8 mouse cellular contexts compared by ENCODE assay signal in genomic region chr13:98354871-98355558, GRCm38 (mm10). TPM values are rescaled to one million over a fixed set of nuclear protein-coding genes. Genes with fewer than 3 reads are reported as not detected.
A peak's percentile ranks its signal among the peaks of the same experiment; 100 is the strongest.
DNase-seq lines count a peak whose midpoint lies in the region; ATAC-seq and TF ChIP-seq lines count a peak whose summit lies in the region.

No protein-coding gene starts in this region.

- peak; percentile 19; the same call in 1 of the 2 replicates for ATAC-seq in kidney, postnatal 0 days (replicated peaks; ENCODE audit: low FRiP score, low read depth)
- peak; percentile 19; the same call in 1 of the 2 replicates for ATAC-seq in midbrain, embryonic 11.5 days (ENCODE audit: low FRiP score)

- TF ChIP-seq CTCF in kidney, postnatal 0 days (IDR thresholded peaks at IDR 0.05; ENCODE audit: low read depth): no peak

- peak overlapping the region; percentile 73 for H3K9ac ChIP-seq in kidney, postnatal 0 days (ENCODE audit: low read depth, low read length)
- H3K9ac ChIP-seq in midbrain, embryonic 11.5 days (ENCODE audit: low read length): peak overlapping the region; percentile 59

- peak overlapping the region; percentile 63 for H3K4me3 ChIP-seq in kidney, postnatal 0 days (replicated peaks; ENCODE audit: low read depth, low read length)
- peak overlapping the region; percentile 49 for H3K4me3 ChIP-seq in midbrain, embryonic 11.5 days (ENCODE audit: low read depth, low read length)

- H3K27me3 ChIP-seq in kidney, postnatal 0 days (ENCODE audit: insufficient read depth, low read length): peaks cover 73% of the 10 kb centered on the region
- peaks cover 91% of the 10 kb centered on the region for H3K27me3 ChIP-seq in midbrain, embryonic 11.5 days (ENCODE audit: control insufficient read depth, insufficient read depth, low read length)

- H3K27ac ChIP-seq in kidney, postnatal 0 days: peak overlapping the region; percentile 75
- H3K27ac ChIP-seq in midbrain, embryonic 11.5 days (ENCODE audit: low read depth, low read length): peak overlapping the region; percentile 35; the same call in 1 of the 2 replicates

- peak overlapping the region; percentile 85 for H3K4me2 ChIP-seq in kidney, postnatal 0 days (ENCODE audit: low read length)
- H3K4me2 ChIP-seq in midbrain, embryonic 11.5 days: peak overlapping the region; percentile 66

- WGBS in kidney, postnatal 0 days: 1% methylated on average over 55 of the region's 102 CpGs
- under 1% methylated on average over 82 of the region's 102 CpGs for WGBS in midbrain, embryonic 11.5 days

- DNase-seq in ovary, postnatal 14 days (ENCODE audit: low spot score): peak; percentile 13
- no peak for DNase-seq in ovary, postnatal 10 days (ENCODE audit: low spot score)
- peak; percentile 15 for DNase-seq in adrenal gland, postnatal 14 days
- peak; percentile 46 for DNase-seq in forelimb bud, embryonic 11.5 days (ENCODE audit: low read depth, low spot score)
- no peak for DNase-seq in kidney, postnatal 0 days (ENCODE audit: low spot score)
- DNase-seq in midbrain, embryonic 11.5 days (ENCODE audit: low spot score, missing footprints): peak; percentile 97
- DNase-seq in thymus, postnatal 14 days: peak; percentile 8
- no peak for DNase-seq in left cerebral cortex, adult 18-20 months (ENCODE audit: low spot score in 2 of 2)

- no peaks in the 10 kb centered on the region for H3K9me3 ChIP-seq in kidney, postnatal 0 days (replicated peaks; ENCODE audit: low read length)
- no peaks in the 10 kb centered on the region for H3K9me3 ChIP-seq in midbrain, embryonic 11.5 days (ENCODE audit: control insufficient read depth, low read length)

- H3K4me1 ChIP-seq in kidney, postnatal 0 days (replicated peaks; ENCODE audit: insufficient read depth, low read length): peaks cover 14% of the 10 kb centered on the region; the same call in 1 of the 2 replicates
- peaks cover 18% of the 10 kb centered on the region for H3K4me1 ChIP-seq in midbrain, embryonic 11.5 days (ENCODE audit: control insufficient read depth, insufficient read depth, low read length)

- no peaks in the 10 kb centered on the region for H3K36me3 ChIP-seq in kidney, postnatal 0 days (ENCODE audit: insufficient read depth, low read length)
- H3K36me3 ChIP-seq in midbrain, embryonic 11.5 days (ENCODE audit: control insufficient read depth, insufficient read depth, low read length): no peaks in the 10 kb centered on the region

RNA-seq across cellular contexts. Expression of gene Foxd1, which starts 1.0 kb away (rescaled TPM):
- 0.75 and 0.82 TPM in 2 replicates for total RNA-seq in adrenal gland, postnatal 14 days (2021)
- 2.4 and 3.4 TPM in 2 replicates for polyA plus RNA-seq in kidney, postnatal 0 days (2015; fragmentation: Nextera tagmentation; extraction: Ambion mirVana)
- 4.4 and 5.2 TPM in 2 replicates for polyA plus RNA-seq in midbrain, embryonic 11.5 days (2014; fragmentation: Nextera tagmentation; extraction: Ambion mirVana)
- 1 to 10 TPM; 1.6 to 2.0 TPM for total RNA-seq in left cerebral cortex, adult 18-20 months (2021)

RNA-seq across cellular contexts. Expression of gene Btf3, which starts 38.2 kb away (rescaled TPM):
- total RNA-seq in adrenal gland, postnatal 14 days (2021): 364 and 430 TPM in 2 replicates
- polyA plus RNA-seq in kidney, postnatal 0 days (2015; fragmentation: Nextera tagmentation; extraction: Ambion mirVana): 766 and 788 TPM in 2 replicates
- 823 and 852 TPM in 2 replicates for polyA plus RNA-seq in midbrain, embryonic 11.5 days (2014; fragmentation: Nextera tagmentation; extraction: Ambion mirVana)
- total RNA-seq in left cerebral cortex, adult 18-20 months (2021): 100 to 1,000 TPM; 171 to 175 TPM

Comparison
In these comparisons a context has a peak if more than half of its experiments do, and no peak if none do; other contexts are left out.
1. DNase-seq: peak in ovary, postnatal 14 days (single experiment), adrenal gland, postnatal 14 days (single experiment), forelimb bud, embryonic 11.5 days (single experiment), midbrain, embryonic 11.5 days (single experiment) and thymus, postnatal 14 days (single experiment); none in ovary, postnatal 10 days (single experiment), kidney, postnatal 0 days (single experiment) and left cerebral cortex, adult 18-20 months (0 of 2).